Mouse (Mus musculus) ES-E14 (cell line): ENCODE data around the gene Snai3. TPM values are rescaled to one million over a fixed set of nuclear protein-coding genes. Genes with fewer than 3 reads are reported as not detected.
A peak's percentile ranks its signal among the peaks of the same experiment; 100 is the strongest.

ENCODE experiments used
- DNase-seq: peaks from one replicate; pipeline ENCODE4 v3.0.0-alpha.2; 2013; ENCODE audit warnings: low read depth, low spot score
- H3K27ac ChIP-seq: 2 replicates; pipeline ENCODE4 v1.5.1; 2012; ENCODE audit warnings: low read depth, mild to moderate bottlenecking, low read length, moderate library complexity, mixed read lengths; ENCODE audit not compliant: poor library complexity, insufficient read depth, severe bottlenecking
- H3K36me3 ChIP-seq: 2 replicates; pipeline ENCODE4 v1.6.1; 2012; ENCODE audit warnings: mild to moderate bottlenecking, low read length, moderate library complexity, mixed read lengths; ENCODE audit not compliant: control insufficient read depth, poor library complexity, insufficient read depth, severe bottlenecking
- H3K4me1 ChIP-seq, 2 experiments: fragments of 150-350 bp in 1 of 2; sonication (generic) in 1 of 2; 2 replicates each; pipeline ENCODE4 v1.6.1; 2012; ENCODE audit warnings: low read length in 2 of 2, mild to moderate bottlenecking in 1 of 2, mixed read lengths in 1 of 2; ENCODE audit not compliant: control insufficient read depth in 2 of 2, insufficient read depth in 2 of 2, poor library complexity in 1 of 2
- H3K4me3 ChIP-seq, 2 experiments: fragments of 150-350 bp in 1 of 2; sonication (generic) in 1 of 2; 2 replicates each; pipeline ENCODE4 v1.5.1; 2012; ENCODE audit warnings: low read length in 2 of 2, low read depth in 1 of 2, mild to moderate bottlenecking in 1 of 2, mixed read lengths in 1 of 2; ENCODE audit not compliant: insufficient read depth in 1 of 2, poor library complexity in 1 of 2, severe bottlenecking in 1 of 2
- H3K9ac ChIP-seq: 2 replicates; pipeline ENCODE4 v1.6.1; 2012; ENCODE audit warnings: low read depth, mild to moderate bottlenecking, low read length, mixed read lengths; ENCODE audit not compliant: poor library complexity, insufficient read depth, severe bottlenecking
- H3K9me3 ChIP-seq: fragments of 150-350 bp; sonication (generic); 2 replicates; pipeline ENCODE4 v1.6.1; 2012; ENCODE audit warnings: low read depth, mild to moderate bottlenecking, low read length; ENCODE audit not compliant: control insufficient read depth, insufficient read depth
- CHD2 ChIP-seq: IDR thresholded peaks from 2 replicates; pipeline ENCODE4 v1.6.1; 2014; ENCODE audit warnings: mild to moderate bottlenecking, low read depth, low read length, inconsistent platforms
- HCFC1 ChIP-seq: IDR thresholded peaks from 2 replicates; pipeline ENCODE4 v1.6.1; 2012; ENCODE audit warnings: low read length, inconsistent platforms, borderline replicate concordance; ENCODE audit not compliant: insufficient read depth
- MAFK ChIP-seq: IDR thresholded peaks from 2 replicates; pipeline ENCODE4 v1.6.1; 2014; ENCODE audit warnings: mild to moderate bottlenecking, low read depth, low read length, inconsistent platforms; ENCODE audit not compliant: insufficient read depth
- ZC3H11A ChIP-seq: IDR thresholded peaks from 2 replicates; pipeline ENCODE4 v1.6.1; 2012; ENCODE audit warnings: low read depth, mild to moderate bottlenecking, inconsistent platforms, low read length, borderline replicate concordance
- ZNF384 ChIP-seq: IDR thresholded peaks from 2 replicates; pipeline ENCODE4 v1.6.1; 2012; ENCODE audit warnings: low read depth, low read length, inconsistent platforms
- in situ Hi-C, 2 experiments: fragments of 600-800 bp; cut with MboI; formaldehyde crosslinking; loops; one replicate each; pipeline ENCODE4 v1.15.1; 2025; ENCODE audit warnings: low sequenced_read_pairs in 2 of 2, inconsistent platforms in 1 of 2; ENCODE audit not compliant: unreplicated experiment in 2 of 2
- total RNA-seq: library from RNA; depleted of rRNA; stranded (reverse); fragments of 300-350 nt; gene quantifications from 2 replicates; pipeline ENCODE4 v1.2.3, GENCODE M21; 2012

Gene Snai3
- total RNA-seq, 1 experiment = 4.2 TPM

- in situ Hi-C loops = no loop called here
- Histone ChIP-seq H3K4me1 (peaks cover 0 to 18% of the 10 kb centered on the region in 2 experiments; a peak in 2 of 4 replicates), H3K9ac (no peak overlapping the region), H3K9me3 (no peaks in the 10 kb centered on the region), H3K36me3 (peaks cover 2% of the 10 kb centered on the region; the same call in 1 of the 2 replicates), H3K4me3 (no peak overlapping the region), H3K27ac (no peak overlapping the region)
- no peak for TF ChIP-seq ZNF384
- no peak for TF ChIP-seq MAFK
- no peak for TF ChIP-seq ZC3H11A
- no peak for TF ChIP-seq HCFC1
- no peak for TF ChIP-seq CHD2
- DNase-seq = no peak
These were observed 3.4 kb upstream of the Snai3 start for GRCm38 (mm10) chr8:122463651-122464640.

GRCm38 (mm10) chr8:122462510-122462909 lies 2.0 kb upstream of the Snai3 start:
- in situ Hi-C loops = no loop called here
- H3K36me3 ChIP-seq = peaks cover 2% of the 10 kb centered on the region; the same call in 1 of the 2 replicates
- H3K9ac ChIP-seq = no peak overlapping the region
- H3K9me3 ChIP-seq = no peaks in the 10 kb centered on the region
- no peak overlapping the region for H3K4me3 ChIP-seq
- peaks cover 0 to 18% of the 10 kb centered on the region in 2 experiments; a peak in 2 of 4 replicates for H3K4me1 ChIP-seq
- DNase-seq = no peak
- H3K27ac ChIP-seq = no peak overlapping the region
- TF ChIP-seq CHD2 (no peak), ZC3H11A (no peak), HCFC1 (no peak), ZNF384 (no peak), MAFK (no peak)

DNA sequence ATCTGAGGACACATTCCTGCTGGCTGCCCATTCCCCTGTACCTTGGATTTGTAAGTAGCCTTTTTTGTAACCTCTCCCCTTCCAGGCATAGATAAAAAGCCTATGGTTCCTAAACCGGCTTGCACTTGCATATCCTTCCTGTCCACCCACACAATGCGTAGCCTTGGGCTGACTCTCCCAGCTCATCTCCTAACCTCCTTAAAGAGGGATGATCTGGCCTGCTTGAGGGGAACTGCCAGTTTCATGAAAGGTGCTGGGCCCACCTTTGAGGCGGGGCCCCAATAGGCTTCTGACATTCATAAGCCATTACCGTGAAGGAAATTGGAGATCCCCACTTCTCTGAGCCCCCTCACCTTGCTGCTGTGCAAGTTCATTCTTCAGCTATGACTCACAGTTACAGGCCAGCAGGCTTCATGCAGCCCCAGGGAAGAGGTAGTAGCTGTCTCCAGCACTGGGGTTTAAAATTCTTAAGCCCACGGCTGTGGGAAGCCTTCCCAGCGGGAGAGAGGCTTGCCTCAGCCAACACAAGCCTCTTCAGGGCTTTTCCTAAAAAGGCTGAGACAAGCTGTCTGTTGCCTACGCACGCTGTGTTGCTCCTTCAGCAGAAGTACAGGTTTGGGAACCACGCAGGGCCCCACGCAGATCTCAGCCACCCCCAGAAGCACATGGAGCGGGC lies 1.1 kb upstream of the Snai3 start:
- no peak for DNase-seq
- no peaks in the 10 kb centered on the region for H3K9me3 ChIP-seq
- in situ Hi-C loops = no loop called here
- TF ChIP-seq ZC3H11A = no peak
- no peak for TF ChIP-seq CHD2
- no peak for TF ChIP-seq MAFK
- peak overlapping the region; percentile 38; the same call in 1 of the 2 replicates for H3K27ac ChIP-seq
- peaks cover under 1% of the 10 kb centered on the region; the same call in 1 of the 2 replicates for H3K36me3 ChIP-seq
- no peak overlapping the region for H3K4me3 ChIP-seq
- H3K9ac ChIP-seq = no peak overlapping the region
- H3K4me1 ChIP-seq = peaks cover 0 to 18% of the 10 kb centered on the region in 2 experiments; a peak in 2 of 4 replicates

- H3K36me3 ChIP-seq = peaks cover 4% of the 10 kb centered on the region; the same call in 1 of the 2 replicates
- H3K4me3 ChIP-seq = peak overlapping the region; percentile 60 to 85
- peaks cover 0 to 18% of the 10 kb centered on the region in 2 experiments; a peak in 2 of 4 replicates for H3K4me1 ChIP-seq
- H3K9me3 ChIP-seq = no peaks in the 10 kb centered on the region
- in situ Hi-C loops = no loop called here
- H3K27ac ChIP-seq = no peak overlapping the region
- no peak for DNase-seq
- peak overlapping the region; percentile 45 for H3K9ac ChIP-seq
- TF ChIP-seq ZNF384 = no peak
- TF ChIP-seq MAFK = no peak
- TF ChIP-seq HCFC1 = no peak
- no peak for TF ChIP-seq CHD2
- TF ChIP-seq ZC3H11A = no peak
These were observed 543 bp downstream of the Snai3 start for GRCm38 (mm10) chr8:122459990-122460389.
